Mouse (Mus musculus) heart, adult 2 months (tissue): ENCODE results near the gene Sptlc2.

Experiments
- CTCF ChIP-seq: fragments of 200-600 bp; IDR thresholded peaks from 2 replicates; pipeline ENCODE4 v1.8.1; 2022; ENCODE audit warnings: antibody characterized with exemption, mild to moderate bottlenecking, moderate library complexity
- EP300 ChIP-seq: fragments of 200-500 bp; IDR thresholded peaks from 2 replicates; pipeline ENCODE4 v1.6.1; 2011; ENCODE audit warnings: low read depth, low read length, control low read depth; ENCODE audit not compliant: insufficient read depth
- POLR2A ChIP-seq: fragments of 200-500 bp; IDR thresholded peaks from 2 replicates; pipeline ENCODE4 v1.6.1; 2011; ENCODE audit warnings: mild to moderate bottlenecking, low read depth, low read length, control low read depth; ENCODE audit not compliant: insufficient read depth

GRCm38 (mm10) chr12:87419974-87420485, 31.9 kb upstream of the Sptlc2 start:
- no peak for TF ChIP-seq CTCF
- TF ChIP-seq POLR2A = no peak
- no peak for TF ChIP-seq EP300
